Mouse (Mus musculus) lung, postnatal 0 days (tissue): ENCODE measurements around the gene Glis2. TPM values are rescaled to one million over a fixed set of nuclear protein-coding genes. Genes with fewer than 3 reads are reported as not detected.

Experiments used
- ATAC-seq: fragments of 200-750 bp; cut with Nextera tagmentation; 2 replicates; pipeline ENCODE4 v1.8.0; 2017; ENCODE audit warnings: moderate library complexity
- DNase-seq: peaks from one replicate; pipeline ENCODE4 v3.0.0-alpha.2; 2016; ENCODE audit warnings: low spot score
- H3K27ac ChIP-seq: fragments of 300-500 bp; sonication (generic); 2 replicates; pipeline ENCODE4 v1.5.1; 2014; ENCODE audit warnings: antibody characterized with exemption, mild to moderate bottlenecking, low read length, mixed read lengths
- H3K27me3 ChIP-seq: fragments of 300-500 bp; sonication (generic); replicated peaks from 2 replicates; pipeline ENCODE4 v1.6.1; 2014; ENCODE audit warnings: low read length, mixed read lengths; ENCODE audit not compliant: insufficient read depth
- H3K36me3 ChIP-seq: fragments of 300-500 bp; sonication (generic); 2 replicates; pipeline ENCODE4 v1.6.1; 2014; ENCODE audit warnings: low read length, mixed read lengths; ENCODE audit not compliant: insufficient read depth
- H3K4me1 ChIP-seq: fragments of 300-500 bp; sonication (generic); 2 replicates; pipeline ENCODE4 v1.6.1; 2014; ENCODE audit warnings: antibody characterized with exemption, low read depth, low read length, mixed read lengths; ENCODE audit not compliant: insufficient read depth
- H3K4me2 ChIP-seq: fragments of 300-500 bp; sonication (generic); replicated peaks from 2 replicates; pipeline ENCODE4 v1.6.1; 2014; ENCODE audit warnings: low read depth, mild to moderate bottlenecking, low read length, moderate library complexity, mixed read lengths
- H3K4me3 ChIP-seq: fragments of 300-500 bp; sonication (generic); 2 replicates; pipeline ENCODE4 v1.5.1; 2014; ENCODE audit warnings: low read depth, low read length
- H3K9ac ChIP-seq: fragments of 300-500 bp; sonication (generic); replicated peaks from 2 replicates; pipeline ENCODE4 v1.6.1; 2014; ENCODE audit warnings: low read depth, mild to moderate bottlenecking
- H3K9me3 ChIP-seq: fragments of 300-500 bp; sonication (generic); 2 replicates; pipeline ENCODE4 v1.6.1; 2016; ENCODE audit warnings: low read length, mixed read lengths
- CTCF ChIP-seq: IDR thresholded peaks from 2 replicates; pipeline ENCODE4 v1.5.1; 2016; ENCODE audit warnings: antibody characterized with exemption, mild to moderate bottlenecking
- EP300 ChIP-seq: IDR thresholded peaks from 2 replicates; pipeline ENCODE4 v1.6.1; 2016; ENCODE audit warnings: antibody characterized with exemption, mild to moderate bottlenecking, control low read depth
- WGBS: fragments of 180-500 bp; shearing (Covaris S2); extraction: QIAGEN DNeasy Blood & Tissue Kit; methylation state at CpG from one replicate; pipeline ENCODE4 v1.1.7; 2014; 5-methylcytosine and 5-hydroxymethylcytosine counted together
- polyA plus RNA-seq: library from polyadenylated mRNA; unstranded; fragments of >200 nt; fragmentation: Nextera tagmentation; extraction: Ambion mirVana; gene quantifications from 2 replicates; pipeline ENCODE4 v1.2.1, GENCODE M21; 2015

The Glis2 gene
- polyA plus RNA-seq, 1 experiment from 2014 or later: 20.7 TPM

DNA sequence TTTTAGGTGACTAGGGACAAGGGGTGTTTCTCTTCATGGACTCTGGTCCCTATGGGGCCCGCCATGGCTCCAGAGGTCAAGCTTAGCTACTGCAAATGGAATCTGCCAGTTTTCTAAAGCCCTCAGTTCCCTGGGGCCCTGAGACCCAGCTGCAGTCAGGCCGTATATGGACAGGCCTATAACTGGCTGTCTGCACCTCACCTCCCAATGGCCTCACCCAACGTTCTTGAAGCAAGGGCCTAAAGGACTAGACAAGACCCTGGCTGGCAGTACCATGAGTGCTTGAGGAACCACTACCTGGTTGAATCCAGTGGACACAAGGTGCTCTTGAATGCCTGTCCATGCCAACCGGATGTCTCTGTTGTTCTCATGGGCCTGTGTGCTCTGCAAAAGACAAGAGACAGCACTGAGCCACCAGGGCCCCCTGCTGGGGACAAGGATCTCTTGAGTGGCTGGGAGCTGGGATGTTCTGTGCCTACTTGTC, 60.8 kb downstream of the Glis2 start:
- Histone ChIP-seq H3K4me2 (no peak overlapping the region), H3K9ac (no peak overlapping the region), H3K4me3 (no peak overlapping the region), H3K36me3 (no peaks in the 10 kb centered on the region; the same call in 1 of the 2 replicates), H3K27ac (0 out of 2 replicates have a peak overlapping the region, but pooled peaks have one; percentile 3), H3K9me3 (no peaks in the 10 kb centered on the region), H3K4me1 (0 out of 2 replicates have a peak, but pooled peaks cover 8% of the 10 kb centered on the region), H3K27me3 (no peaks in the 10 kb centered on the region)
- TF ChIP-seq EP300 (no peak), CTCF (peak; percentile 72)
- ATAC-seq (peak; percentile 46), DNase-seq (peak; percentile 57)
- 63% methylated on average over 4 of the region's 4 CpGs for WGBS

DNA sequence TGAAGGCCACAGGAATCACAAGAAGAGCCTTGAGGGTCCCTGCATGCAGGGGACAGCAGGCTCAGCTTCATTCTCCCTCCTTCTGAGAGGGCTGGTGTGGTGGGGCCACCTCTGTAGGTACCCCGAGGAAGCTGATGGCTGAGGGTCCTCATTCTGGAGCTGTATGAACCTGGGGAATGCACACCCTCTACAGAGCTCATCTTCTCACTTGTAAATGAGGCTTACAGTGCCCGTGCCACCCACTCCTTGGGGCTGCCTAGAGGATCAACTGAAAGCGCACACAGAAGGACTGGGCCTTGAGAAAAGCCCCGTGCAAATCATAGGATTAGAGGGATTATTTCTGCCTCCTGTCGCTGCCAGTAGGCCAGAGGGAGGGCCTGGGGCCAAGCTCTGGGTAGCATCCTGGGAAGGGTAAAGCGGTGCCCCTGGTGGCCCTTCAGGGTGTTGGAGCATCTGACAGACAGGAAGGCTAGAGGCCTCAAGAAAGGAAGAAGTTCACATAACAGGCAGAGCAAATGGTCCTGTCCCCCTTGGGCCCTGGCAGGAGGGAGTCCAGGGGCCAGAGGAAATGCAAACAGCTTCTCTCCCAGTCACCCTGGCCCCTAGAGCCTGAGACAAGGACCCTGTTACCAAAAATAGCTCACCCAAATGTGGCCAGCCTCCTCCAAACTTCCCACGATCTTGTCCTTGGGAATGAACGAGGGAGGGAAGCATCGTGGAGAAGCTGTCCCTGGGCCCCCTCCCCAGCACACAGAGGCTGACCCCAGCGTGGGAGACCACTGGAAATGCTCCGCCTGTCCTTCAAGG, 61.5 kb downstream of the Glis2 start:
- no peaks in the 10 kb centered on the region for H3K27me3 ChIP-seq
- H3K36me3 ChIP-seq: no peaks in the 10 kb centered on the region; the same call in 1 of the 2 replicates
- peak; percentile 27 for DNase-seq
- H3K27ac ChIP-seq: peak overlapping the region; percentile 3; the same call in 1 of the 2 replicates
- 0 out of 2 replicates have a peak, but pooled peaks cover 8% of the 10 kb centered on the region for H3K4me1 ChIP-seq
- 30% methylated on average over 10 of the region's 11 CpGs for WGBS
- no peaks in the 10 kb centered on the region for H3K9me3 ChIP-seq
- TF ChIP-seq CTCF (peak; percentile 46; the same call in 1 of the 2 replicates), EP300 (no peak)
- no peak overlapping the region for H3K4me3 ChIP-seq
- peak; percentile 25 for ATAC-seq
- H3K4me2 ChIP-seq: no peak overlapping the region
- H3K9ac ChIP-seq: no peak overlapping the region

DNA sequence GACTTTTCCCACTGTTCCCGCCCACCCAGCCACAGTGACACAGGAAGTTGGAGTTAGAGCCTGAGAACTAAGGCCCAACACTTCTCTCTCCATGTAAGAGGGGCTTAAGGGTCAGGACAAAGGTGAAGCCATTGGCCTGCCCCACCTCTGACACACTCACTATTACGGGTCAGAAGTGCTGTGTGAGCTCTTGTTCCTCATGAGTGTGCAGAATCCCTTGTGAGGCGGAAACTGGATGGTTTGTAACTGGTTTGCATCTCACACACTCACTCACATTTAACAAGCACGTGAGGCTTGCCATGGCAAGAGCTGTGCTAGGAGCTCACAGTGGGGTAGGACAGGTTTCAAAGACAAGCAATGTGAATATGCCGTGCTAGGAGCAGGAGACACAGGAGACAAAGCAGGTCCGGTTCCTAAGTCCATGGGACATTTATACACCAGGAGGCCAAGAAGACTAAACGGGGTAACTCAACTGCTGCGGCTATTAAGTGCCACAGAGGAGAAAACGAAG, 62.1 kb downstream of the Glis2 start:
- Histone ChIP-seq H3K9me3 (no peaks in the 10 kb centered on the region), H3K4me2 (no peak overlapping the region), H3K4me1 (0 out of 2 replicates have a peak, but pooled peaks cover 8% of the 10 kb centered on the region), H3K9ac (no peak overlapping the region), H3K27me3 (no peaks in the 10 kb centered on the region), H3K4me3 (no peak overlapping the region), H3K36me3 (no peaks in the 10 kb centered on the region; the same call in 1 of the 2 replicates), H3K27ac (0 out of 2 replicates have a peak overlapping the region, but pooled peaks have one; percentile 3)
- TF ChIP-seq CTCF: no peak
- TF ChIP-seq EP300: no peak
- ATAC-seq (no peak), DNase-seq (no peak)
- WGBS: 64% methylated on average over 9 of the region's 9 CpGs

DNA sequence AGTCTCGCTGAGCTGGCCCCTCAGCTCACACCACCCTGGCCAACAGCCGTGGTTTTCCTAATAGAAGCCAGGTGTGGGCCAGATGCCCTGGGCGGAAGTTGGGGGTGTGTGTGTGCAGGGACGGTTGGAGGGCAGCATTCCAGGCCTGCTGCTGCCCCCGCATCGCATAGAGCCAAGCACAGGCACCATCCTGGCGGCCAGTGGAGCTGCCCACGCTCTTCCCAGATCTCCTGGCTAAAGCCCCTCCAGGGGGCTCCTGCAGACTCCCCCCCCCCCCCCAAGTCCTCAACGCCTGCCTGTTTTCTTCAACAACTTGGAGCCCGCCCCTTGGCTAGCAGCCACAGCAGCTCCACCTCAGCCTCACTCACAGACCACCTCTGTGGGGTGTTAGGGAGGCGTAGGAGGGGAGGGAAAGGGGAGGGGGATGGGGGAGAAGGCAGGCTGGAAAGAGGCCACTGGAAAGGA, 64.3 kb downstream of the Glis2 start:
- Histone ChIP-seq H3K36me3 (no peaks in the 10 kb centered on the region; the same call in 1 of the 2 replicates), H3K9me3 (no peaks in the 10 kb centered on the region), H3K4me1 (0 out of 2 replicates have a peak, but pooled peaks cover 5% of the 10 kb centered on the region), H3K27ac (no peak overlapping the region), H3K27me3 (no peaks in the 10 kb centered on the region), H3K4me3 (no peak overlapping the region), H3K4me2 (no peak overlapping the region), H3K9ac (no peak overlapping the region)
- TF ChIP-seq CTCF: no peak
- TF ChIP-seq EP300: no peak
- ATAC-seq (0 out of 2 replicates have a peak, but pooled peaks have one; percentile 14), DNase-seq (no peak)
- 27% methylated on average over 9 of the region's 11 CpGs for WGBS

DNA sequence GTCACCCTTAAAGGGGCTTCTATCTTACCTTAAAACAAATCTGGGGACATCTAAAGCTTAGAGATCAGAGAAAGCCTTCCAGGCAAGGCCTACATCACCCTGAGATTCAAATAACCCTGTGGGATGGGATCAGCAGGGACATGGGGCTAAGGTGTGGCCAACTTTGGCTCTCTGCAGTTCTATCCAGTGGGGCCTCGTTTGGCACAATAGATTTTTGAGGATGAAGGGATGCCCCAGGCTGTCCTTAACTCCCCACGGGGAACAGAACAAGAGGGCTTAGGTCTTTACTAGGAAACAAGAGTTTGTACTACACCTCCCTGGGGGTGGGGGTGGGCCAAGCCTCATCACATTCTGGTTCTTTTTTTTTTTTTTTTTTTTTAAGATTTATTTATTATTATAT, 64.8 kb downstream of the Glis2 start:
- ATAC-seq: no peak
- H3K9me3 ChIP-seq: no peaks in the 10 kb centered on the region
- H3K36me3 ChIP-seq: peaks cover 1% of the 10 kb centered on the region; the same call in 1 of the 2 replicates
- no peak overlapping the region for H3K9ac ChIP-seq
- H3K4me3 ChIP-seq: no peak overlapping the region
- no peak overlapping the region for H3K27ac ChIP-seq
- H3K4me2 ChIP-seq: no peak overlapping the region
- DNase-seq: no peak
- H3K27me3 ChIP-seq: no peaks in the 10 kb centered on the region
- 40% methylated on average over 2 of the region's 2 CpGs for WGBS
- H3K4me1 ChIP-seq: 0 out of 2 replicates have a peak, but pooled peaks cover 5% of the 10 kb centered on the region
- TF ChIP-seq EP300 (no peak), CTCF (no peak)

DNA sequence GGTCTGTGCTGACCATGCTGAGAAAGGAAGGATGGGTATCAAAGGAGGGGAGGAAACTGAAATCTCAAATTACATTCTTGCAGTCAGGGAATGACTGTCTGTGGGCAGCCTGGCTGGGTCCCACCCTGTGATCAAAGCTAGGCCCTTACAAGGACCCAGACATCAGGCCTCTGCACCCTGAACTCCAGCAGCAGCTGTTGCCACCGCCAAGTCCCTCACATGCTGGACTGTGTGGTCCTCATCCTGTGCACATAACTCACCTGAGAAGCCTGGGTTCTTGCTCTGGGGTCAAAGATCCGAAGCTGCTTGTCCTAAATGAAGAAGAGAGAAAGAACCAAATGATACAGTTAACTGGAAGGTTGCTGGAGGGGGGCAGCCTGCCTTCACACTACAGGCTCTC, 67.1 kb downstream of the Glis2 start:
- ATAC-seq (no peak), DNase-seq (no peak)
- 0 out of 2 replicates have a peak, but pooled peaks cover 5% of the 10 kb centered on the region for H3K4me1 ChIP-seq
- no peaks in the 10 kb centered on the region for H3K27me3 ChIP-seq
- no peak overlapping the region for H3K27ac ChIP-seq
- TF ChIP-seq EP300 (no peak), CTCF (no peak)
- H3K9ac ChIP-seq: no peak overlapping the region
- no peak overlapping the region for H3K4me3 ChIP-seq
- H3K36me3 ChIP-seq: 0 out of 2 replicates have a peak, but pooled peaks cover 4% of the 10 kb centered on the region
- WGBS: 84% methylated on average over 2 of the region's 2 CpGs
- H3K4me2 ChIP-seq: no peak overlapping the region
- no peaks in the 10 kb centered on the region for H3K9me3 ChIP-seq
